Mouse (Mus musculus) liver, embryonic 14.5 days (tissue): ENCODE results near the gene Hao2. TPM values are rescaled to one million over a fixed set of nuclear protein-coding genes. Genes with fewer than 3 reads are reported as not detected.

ENCODE experiments used
- ATAC-seq: fragments of 200-750 bp; cut with Nextera tagmentation; 2 replicates; pipeline ENCODE4 v1.8.0; 2017; ENCODE audit warnings: moderate number of reproducible peaks, mild to moderate bottlenecking, moderate library complexity; ENCODE audit not compliant: insufficient read depth
- DNase-seq, 3 experiments: peaks; one replicate each; pipeline ENCODE4 v3.0.0-alpha.2; 2012 to 2013; ENCODE audit warnings: low read depth in 3 of 3, low spot score in 3 of 3
- H3K27ac ChIP-seq: fragments of 300-500 bp; sonication (generic); 2 replicates; pipeline ENCODE4 v1.5.1; 2014; ENCODE audit warnings: moderate library complexity, mild to moderate bottlenecking, control low read depth, inconsistent platforms
- H3K27me3 ChIP-seq: fragments of 300-500 bp; sonication (generic); 2 replicates; pipeline ENCODE4 v1.6.1; 2014; ENCODE audit warnings: mild to moderate bottlenecking, low read length, moderate library complexity; ENCODE audit not compliant: control insufficient read depth, insufficient read depth
- H3K36me3 ChIP-seq: fragments of 300-500 bp; sonication (generic); replicated peaks from 2 replicates; pipeline ENCODE4 v1.6.1; 2014; ENCODE audit warnings: low read depth; ENCODE audit not compliant: control insufficient read depth, insufficient read depth
- H3K4me1 ChIP-seq, 2 experiments: fragments of 200-500 bp in 1 of 2; fragments of 300-500 bp in 1 of 2; sonication (generic) in 1 of 2; replicated peaks; 2 replicates each; pipeline ENCODE4 v1.6.1; 2012 to 2014; ENCODE audit warnings: antibody characterized with exemption in 1 of 2, inconsistent platforms in 1 of 2, low read length in 1 of 2; ENCODE audit not compliant: control insufficient read depth in 2 of 2, insufficient read depth in 2 of 2
- H3K4me2 ChIP-seq: fragments of 300-500 bp; sonication (generic); 2 replicates; pipeline ENCODE4 v1.6.1; 2014; ENCODE audit warnings: low read depth, mild to moderate bottlenecking, control low read depth, moderate library complexity
- H3K4me3 ChIP-seq, 2 experiments: fragments of 200-500 bp in 1 of 2; fragments of 300-500 bp in 1 of 2; sonication (generic) in 1 of 2; 2 replicates each; pipeline ENCODE4 v1.5.1; 2012 to 2014; ENCODE audit warnings: low read depth in 2 of 2, low read length in 2 of 2, mild to moderate bottlenecking in 2 of 2, control low read depth in 1 of 2, inconsistent platforms in 1 of 2, moderate library complexity in 1 of 2; ENCODE audit not compliant: insufficient read depth in 1 of 2
- H3K9ac ChIP-seq: fragments of 300-500 bp; sonication (generic); replicated peaks from 2 replicates; pipeline ENCODE4 v1.6.1; 2014; ENCODE audit warnings: mild to moderate bottlenecking, control low read depth, moderate library complexity
- H3K9me3 ChIP-seq: fragments of 300-500 bp; sonication (generic); 2 replicates; pipeline ENCODE4 v1.6.1; 2016; ENCODE audit warnings: low read length, mixed read lengths; ENCODE audit not compliant: control insufficient read depth
- CTCF ChIP-seq: IDR thresholded peaks from 2 replicates; pipeline ENCODE4 v1.5.1; 2016; ENCODE audit warnings: antibody characterized with exemption, low read depth, control low read depth
- EP300 ChIP-seq: IDR thresholded peaks from 2 replicates; pipeline ENCODE4 v1.6.1; 2016; ENCODE audit warnings: antibody characterized with exemption, low read depth
- WGBS: fragments of 180-500 bp; shearing (Covaris S2); extraction: QIAGEN DNeasy Blood & Tissue Kit; methylation state at CpG from one replicate; pipeline ENCODE4 v1.1.7; 2014; ENCODE audit not compliant: insufficient replicate concordance; 5-methylcytosine and 5-hydroxymethylcytosine counted together
- polyA plus RNA-seq, 2 experiments: library from polyadenylated mRNA; depleted of rRNA in 1 of 2; stranded (reverse) in 1 of 2; unstranded in 1 of 2; fragments of >200 nt; fragmentation: Nextera tagmentation in 1 of 2; extraction: Ambion mirVana in 1 of 2; gene quantifications; 2 replicates each; pipeline versions ENCODE4 v1.2.1 to v1.2.3; 2012 to 2014

Hao2 gene
- polyA plus RNA-seq, 2 experiments: 2.5 to 7.2 TPM

DNA sequence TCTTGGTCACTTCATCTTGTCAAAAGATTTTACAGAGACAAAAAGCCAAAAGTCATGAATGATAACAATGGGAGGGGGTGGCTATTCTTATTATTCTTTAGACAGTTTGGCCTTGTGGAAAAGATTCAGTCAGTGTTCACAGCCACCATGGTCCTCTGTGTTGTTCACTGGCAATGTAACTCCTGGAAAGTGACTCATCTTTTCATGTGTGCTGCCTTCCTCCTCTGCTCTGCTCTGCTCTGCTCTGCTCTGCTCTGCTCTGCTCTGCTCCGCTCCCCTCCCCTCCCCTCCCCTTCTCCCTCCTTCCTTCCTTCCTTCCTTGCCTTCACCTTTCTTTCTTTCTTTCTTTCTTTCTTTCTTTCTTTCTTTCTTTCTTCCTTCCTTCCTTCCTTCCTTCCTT lies 24.2 kb upstream of the Hao2 start:
- Histone ChIP-seq H3K27me3 (no peaks in the 10 kb centered on the region), H3K4me2 (no peak overlapping the region), H3K27ac (no peak overlapping the region), H3K4me1 (no peaks in the 10 kb centered on the region), H3K36me3 (no peaks in the 10 kb centered on the region), H3K9me3 (no peaks in the 10 kb centered on the region), H3K4me3 (no peak overlapping the region), H3K9ac (no peak overlapping the region)
- WGBS: 33% methylated on average over 1 of the region's 1 CpGs
- no peak for DNase-seq
- TF ChIP-seq CTCF (no peak), EP300 (no peak)
- no peak for ATAC-seq

DNA sequence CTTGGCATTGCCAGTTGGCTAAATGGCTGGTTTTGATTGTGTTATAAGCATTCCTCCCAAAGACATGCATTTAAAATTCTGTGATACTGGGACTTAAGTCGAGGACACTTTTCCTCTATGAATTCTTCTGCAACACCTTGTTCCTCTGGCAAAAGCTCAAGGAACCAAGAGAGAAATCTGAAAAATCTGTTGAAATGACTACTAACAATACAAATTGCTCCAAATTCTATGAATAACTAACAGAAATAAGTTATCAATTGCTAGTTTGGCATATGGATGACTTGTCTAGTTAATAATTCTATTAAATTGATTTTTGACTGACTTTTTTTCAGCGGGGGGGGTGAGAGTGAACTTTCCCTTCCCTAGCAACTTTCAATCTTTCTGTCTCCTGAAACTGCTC lies 23.8 kb upstream of the Hao2 start:
- no peak for ATAC-seq
- Histone ChIP-seq H3K9me3 (no peaks in the 10 kb centered on the region), H3K27ac (no peak overlapping the region), H3K27me3 (no peaks in the 10 kb centered on the region), H3K36me3 (no peaks in the 10 kb centered on the region), H3K4me1 (no peaks in the 10 kb centered on the region), H3K4me3 (no peak overlapping the region), H3K9ac (no peak overlapping the region), H3K4me2 (no peak overlapping the region)
- no peak for TF ChIP-seq CTCF
- no peak for TF ChIP-seq EP300
- WGBS: 46% methylated on average over 2 of the region's 2 CpGs
- DNase-seq: no peak

DNA sequence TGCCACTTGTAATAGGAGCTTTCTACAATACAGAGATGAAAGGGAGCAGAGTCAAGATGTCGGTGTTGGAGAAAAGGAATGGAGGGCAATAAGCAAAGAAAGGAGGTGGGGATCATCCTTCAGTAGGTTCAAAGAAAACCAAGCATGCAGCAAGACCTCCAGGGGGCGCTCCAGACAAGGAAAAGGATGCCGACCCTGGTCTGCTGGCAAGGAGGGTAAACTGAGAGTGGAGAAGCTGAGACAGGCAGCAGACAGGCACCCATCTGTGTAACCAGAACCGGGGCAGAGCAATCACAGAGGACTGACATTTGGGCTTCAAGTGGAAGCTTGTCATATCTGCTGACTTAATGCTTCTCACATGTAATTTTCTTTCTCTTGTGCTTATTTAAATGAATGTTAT lies 22.6 kb upstream of the Hao2 start:
- DNase-seq (no peak), ATAC-seq (no peak)
- Histone ChIP-seq H3K4me2 (no peak overlapping the region), H3K4me3 (no peak overlapping the region), H3K9ac (no peak overlapping the region), H3K27ac (no peak overlapping the region), H3K36me3 (no peaks in the 10 kb centered on the region), H3K9me3 (no peaks in the 10 kb centered on the region), H3K4me1 (no peaks in the 10 kb centered on the region), H3K27me3 (no peaks in the 10 kb centered on the region)
- WGBS: 5% methylated on average over 4 of the region's 4 CpGs
- peak; percentile 79 for TF ChIP-seq CTCF
- no peak for TF ChIP-seq EP300

- H3K9ac ChIP-seq: no peak overlapping the region
- H3K27me3 ChIP-seq: no peaks in the 10 kb centered on the region
- ATAC-seq (no peak), DNase-seq (no peak)
- no peak overlapping the region for H3K4me3 ChIP-seq
- H3K36me3 ChIP-seq: no peaks in the 10 kb centered on the region
- no peaks in the 10 kb centered on the region for H3K4me1 ChIP-seq
- TF ChIP-seq CTCF: no peak
- no peak for TF ChIP-seq EP300
- H3K27ac ChIP-seq: no peak overlapping the region
- 70% methylated on average over 6 of the region's 6 CpGs for WGBS
- H3K9me3 ChIP-seq: no peaks in the 10 kb centered on the region
- no peak overlapping the region for H3K4me2 ChIP-seq
Measured at GRCm38 (mm10) chr3:98913591-98913990, 20.6 kb upstream of the Hao2 start.

- Histone ChIP-seq H3K9me3 (no peaks in the 10 kb centered on the region), H3K27ac (no peak overlapping the region), H3K36me3 (no peaks in the 10 kb centered on the region), H3K27me3 (no peaks in the 10 kb centered on the region), H3K4me2 (no peak overlapping the region), H3K4me1 (no peaks in the 10 kb centered on the region), H3K4me3 (no peak overlapping the region), H3K9ac (no peak overlapping the region)
- ATAC-seq: no peak
- no peak for DNase-seq
- no peak for TF ChIP-seq EP300
- TF ChIP-seq CTCF: no peak
- WGBS: 51% methylated on average over 2 of the region's 2 CpGs
Measured at GRCm38 (mm10) chr3:98897606-98898005, 4.6 kb upstream of the Hao2 start.
